Mouse (Mus musculus): Measurements from ENCODE around the gene Gm21987. TPM values are rescaled to one million over a fixed set of nuclear protein-coding genes. Genes with fewer than 3 reads are reported as not detected.

Gene Gm21987
- polyA plus RNA-seq, 1 experiment from 2014 or later = 4.1 TPM

DNA sequence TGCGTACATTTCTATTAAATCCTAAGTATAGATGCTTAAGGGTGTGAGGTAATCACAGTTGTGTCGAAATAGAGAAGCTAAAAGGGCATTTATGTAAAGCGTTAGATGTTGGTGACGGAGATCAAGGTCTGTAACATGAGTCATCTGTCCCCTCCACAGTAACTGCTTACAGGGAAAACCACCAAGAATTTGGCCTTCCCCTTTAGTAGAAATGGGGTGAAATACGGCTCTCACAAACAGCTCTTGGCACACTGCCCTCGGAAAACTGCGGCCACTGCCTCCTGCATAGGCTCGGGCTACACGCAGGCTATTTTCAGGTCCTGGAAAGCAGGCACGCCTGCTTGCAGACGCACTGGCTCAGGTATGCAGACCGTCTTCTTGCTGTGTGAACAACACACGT is 49.3 kb downstream of the Gm21987 start:
- no peak for ATAC-seq (replicated peaks; ENCODE audit: insufficient number of reproducible peaks, insufficient read depth, low FRiP score, low read depth)
- peaks cover 33% of the 10 kb centered on the region for H3K4me1 ChIP-seq (replicated peaks)
- H3K27me3 ChIP-seq = no peaks in the 10 kb centered on the region
- H3K9me3 ChIP-seq (replicated peaks) = no peaks in the 10 kb centered on the region
- H3K27ac ChIP-seq = peak overlapping the region; percentile 48
- 0 out of 2 replicates have a peak overlapping the region, but pooled peaks have one; percentile 2 for H3K4me3 ChIP-seq
- WGBS = 25% methylated on average over 13 of the region's 13 CpGs
- peak overlapping the region; percentile 8; the same call in 1 of the 2 replicates for H3K9ac ChIP-seq
- H3K36me3 ChIP-seq = no peaks in the 10 kb centered on the region
- peak overlapping the region; percentile 48 for H3K4me2 ChIP-seq

DNA sequence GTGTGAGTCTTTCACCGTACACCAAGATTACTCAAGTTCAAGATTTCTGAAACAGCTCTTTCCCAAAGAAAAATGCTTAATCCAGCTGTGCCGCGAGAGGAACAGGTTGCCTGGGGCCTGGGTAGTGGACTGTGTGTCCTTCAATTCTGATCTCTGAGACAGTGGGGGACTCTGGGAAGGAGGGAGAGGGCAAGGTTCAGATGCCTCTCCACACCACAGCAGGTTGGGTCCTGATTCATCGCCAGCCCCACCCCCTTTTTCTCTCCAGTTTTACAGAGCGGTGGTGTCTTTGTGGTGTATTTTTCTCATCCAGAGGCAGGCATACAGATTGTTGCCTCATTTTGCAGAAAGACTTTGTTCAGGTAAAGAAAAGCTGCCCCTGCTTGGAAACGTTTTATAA is 51.4 kb downstream of the Gm21987 start:
- Histone ChIP-seq H3K9ac (no peak overlapping the region), H3K4me1 (replicated peaks) (peaks cover 27% of the 10 kb centered on the region), H3K4me2 (no peak overlapping the region), H3K9me3 (replicated peaks) (no peaks in the 10 kb centered on the region), H3K36me3 (no peaks in the 10 kb centered on the region), H3K27ac (no peak overlapping the region), H3K4me3 (no peak overlapping the region), H3K27me3 (no peaks in the 10 kb centered on the region)
- 89% methylated on average over 6 of the region's 6 CpGs for WGBS
- no peak for ATAC-seq (replicated peaks; ENCODE audit: insufficient number of reproducible peaks, insufficient read depth, low FRiP score, low read depth)

- no peak for ATAC-seq (replicated peaks; ENCODE audit: insufficient number of reproducible peaks, insufficient read depth, low FRiP score, low read depth)
- H3K36me3 ChIP-seq = no peaks in the 10 kb centered on the region
- 81% methylated on average over 3 of the region's 3 CpGs for WGBS
- no peaks in the 10 kb centered on the region for H3K27me3 ChIP-seq
- H3K9ac ChIP-seq = 0 out of 2 replicates have a peak overlapping the region, but pooled peaks have one; percentile 35
- peak overlapping the region; percentile 29; the same call in 1 of the 2 replicates for H3K4me3 ChIP-seq
- H3K4me2 ChIP-seq = peak overlapping the region; percentile 59
- H3K4me1 ChIP-seq (replicated peaks) = peaks cover 27% of the 10 kb centered on the region
- H3K27ac ChIP-seq = peak overlapping the region; percentile 26; the same call in 1 of the 2 replicates
- no peaks in the 10 kb centered on the region for H3K9me3 ChIP-seq (replicated peaks)
Measured at GRCm38 (mm10) chr16:38399076-38399475, 52.2 kb downstream of the Gm21987 start.

GRCm38 (mm10) chr16:38399531-38400231 is 52.8 kb downstream of the Gm21987 start:
- Histone ChIP-seq H3K9ac (peak overlapping the region; percentile 35), H3K4me3 (peak overlapping the region; percentile 29), H3K36me3 (no peaks in the 10 kb centered on the region), H3K9me3 (replicated peaks) (no peaks in the 10 kb centered on the region), H3K4me1 (replicated peaks) (peaks cover 27% of the 10 kb centered on the region), H3K27me3 (no peaks in the 10 kb centered on the region), H3K27ac (peak overlapping the region; percentile 26; the same call in 1 of the 2 replicates), H3K4me2 (peak overlapping the region; percentile 59)
- WGBS = 16% methylated on average over 17 of the region's 17 CpGs
- ATAC-seq (replicated peaks; ENCODE audit: insufficient number of reproducible peaks, insufficient read depth, low FRiP score, low read depth) = peak; percentile 68; the same call in 1 of the 2 replicates

GRCm38 (mm10) chr16:38400311-38400960 is 53.6 kb downstream of the Gm21987 start:
- Histone ChIP-seq H3K36me3 (no peaks in the 10 kb centered on the region), H3K9me3 (replicated peaks) (no peaks in the 10 kb centered on the region), H3K9ac (0 out of 2 replicates have a peak overlapping the region, but pooled peaks have one; percentile 35), H3K4me2 (peak overlapping the region; percentile 59), H3K27ac (no peak overlapping the region), H3K4me1 (replicated peaks) (peaks cover 24% of the 10 kb centered on the region), H3K4me3 (peak overlapping the region; percentile 29), H3K27me3 (no peaks in the 10 kb centered on the region)
- 76% methylated on average over 9 of the region's 9 CpGs for WGBS
- ATAC-seq (replicated peaks; ENCODE audit: insufficient number of reproducible peaks, insufficient read depth, low FRiP score, low read depth) = no peak

DNA sequence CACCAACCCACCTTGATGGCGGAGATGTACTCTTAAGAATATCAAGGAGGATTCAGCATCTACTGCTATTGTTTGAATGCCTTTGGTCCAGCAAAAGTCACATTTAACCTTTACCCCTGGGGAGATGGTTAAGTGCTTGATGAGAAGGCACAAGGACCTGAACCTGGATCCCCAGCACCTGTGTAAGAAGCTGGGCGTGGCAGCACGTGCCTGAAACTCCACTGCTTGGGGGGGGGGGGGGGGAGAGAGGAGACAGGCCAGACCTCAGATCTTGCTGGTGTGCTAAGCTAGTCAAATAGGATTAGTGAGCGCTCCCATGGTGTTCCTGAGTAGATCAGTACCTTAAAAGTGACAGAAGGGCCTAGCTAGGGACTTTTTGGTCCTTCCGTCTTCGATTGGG is 54.6 kb downstream of the Gm21987 start:
- H3K36me3 ChIP-seq = no peaks in the 10 kb centered on the region
- no peak overlapping the region for H3K4me2 ChIP-seq
- WGBS = 77% methylated on average over 6 of the region's 6 CpGs

GRCm38 (mm10) chr16:38403639-38404038 is 56.8 kb downstream of the Gm21987 start:
- Histone ChIP-seq H3K9ac (no peak overlapping the region), H3K4me2 (no peak overlapping the region), H3K27ac (no peak overlapping the region), H3K4me1 (replicated peaks) (peaks cover 15% of the 10 kb centered on the region), H3K27me3 (no peaks in the 10 kb centered on the region), H3K36me3 (no peaks in the 10 kb centered on the region), H3K4me3 (no peak overlapping the region), H3K9me3 (replicated peaks) (no peaks in the 10 kb centered on the region)
- no peak for ATAC-seq (replicated peaks; ENCODE audit: insufficient number of reproducible peaks, insufficient read depth, low FRiP score, low read depth)
- 83% methylated on average over 7 of the region's 7 CpGs for WGBS

More for the DNA sequence above, 54.6 kb downstream of the Gm21987 start:
- Histone ChIP-seq H3K4me1 (replicated peaks) (peaks cover 14% of the 10 kb centered on the region), H3K27me3 (no peaks in the 10 kb centered on the region), H3K9me3 (replicated peaks) (no peaks in the 10 kb centered on the region), H3K4me3 (no peak overlapping the region), H3K27ac (no peak overlapping the region), H3K9ac (no peak overlapping the region)
- ATAC-seq (replicated peaks; ENCODE audit: insufficient number of reproducible peaks, insufficient read depth, low FRiP score, low read depth) = no peak

DNA sequence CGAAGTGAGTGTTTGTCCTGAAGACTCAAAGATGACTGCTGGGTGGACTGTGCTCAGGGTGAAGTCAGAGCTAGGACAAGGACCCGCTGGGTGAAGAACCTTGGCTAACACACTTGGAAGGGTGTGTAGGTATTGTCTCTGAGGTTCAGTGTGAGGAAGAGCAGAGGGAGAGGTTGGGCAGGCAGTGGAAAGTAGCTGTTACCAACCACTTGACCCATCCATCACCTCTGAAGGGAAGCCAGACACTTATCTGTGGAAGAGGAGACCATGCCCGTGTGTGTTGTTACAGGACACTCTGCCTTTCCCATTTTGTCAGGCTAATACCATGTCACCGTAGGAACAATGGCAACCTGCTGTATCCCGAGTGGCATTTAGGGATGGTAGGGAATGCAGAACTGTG is 59.5 kb downstream of the Gm21987 start:
- 49% methylated on average over 5 of the region's 5 CpGs for WGBS

DNA sequence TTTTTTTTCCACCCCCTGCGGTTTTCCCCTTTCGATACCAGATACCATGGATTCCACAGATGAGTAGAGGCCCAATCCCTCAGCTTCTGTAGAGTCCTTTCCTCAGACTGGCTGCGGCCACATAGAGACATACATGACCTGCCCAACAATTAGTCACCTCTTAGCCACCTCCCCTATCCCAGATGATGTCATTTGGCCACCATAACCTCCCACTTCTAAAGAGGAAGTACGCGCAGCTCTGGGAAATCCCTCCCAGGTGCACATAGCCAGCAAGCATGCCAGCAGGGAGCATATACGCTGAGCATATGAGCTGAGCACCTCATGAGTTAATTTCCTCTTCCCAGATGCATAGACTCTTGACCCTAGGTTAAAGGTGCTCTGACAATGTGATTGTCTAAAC is 59.9 kb downstream of the Gm21987 start:
- Histone ChIP-seq H3K27ac (no peak overlapping the region), H3K4me3 (no peak overlapping the region), H3K4me1 (replicated peaks) (0 out of 2 replicates have a peak, but pooled peaks cover 4% of the 10 kb centered on the region), H3K4me2 (no peak overlapping the region), H3K9ac (no peak overlapping the region), H3K27me3 (no peaks in the 10 kb centered on the region), H3K36me3 (no peaks in the 10 kb centered on the region), H3K9me3 (replicated peaks) (no peaks in the 10 kb centered on the region)
- no peak for ATAC-seq (replicated peaks; ENCODE audit: insufficient number of reproducible peaks, insufficient read depth, low FRiP score, low read depth)
- WGBS = 64% methylated on average over 6 of the region's 6 CpGs

More for the DNA sequence above, 59.5 kb downstream of the Gm21987 start:
- Histone ChIP-seq H3K36me3 (no peaks in the 10 kb centered on the region), H3K4me1 (replicated peaks) (0 out of 2 replicates have a peak, but pooled peaks cover 4% of the 10 kb centered on the region), H3K9me3 (replicated peaks) (no peaks in the 10 kb centered on the region), H3K4me2 (no peak overlapping the region), H3K9ac (no peak overlapping the region), H3K27ac (no peak overlapping the region), H3K27me3 (no peaks in the 10 kb centered on the region), H3K4me3 (no peak overlapping the region)
- no peak for ATAC-seq (replicated peaks; ENCODE audit: insufficient number of reproducible peaks, insufficient read depth, low FRiP score, low read depth)

DNA sequence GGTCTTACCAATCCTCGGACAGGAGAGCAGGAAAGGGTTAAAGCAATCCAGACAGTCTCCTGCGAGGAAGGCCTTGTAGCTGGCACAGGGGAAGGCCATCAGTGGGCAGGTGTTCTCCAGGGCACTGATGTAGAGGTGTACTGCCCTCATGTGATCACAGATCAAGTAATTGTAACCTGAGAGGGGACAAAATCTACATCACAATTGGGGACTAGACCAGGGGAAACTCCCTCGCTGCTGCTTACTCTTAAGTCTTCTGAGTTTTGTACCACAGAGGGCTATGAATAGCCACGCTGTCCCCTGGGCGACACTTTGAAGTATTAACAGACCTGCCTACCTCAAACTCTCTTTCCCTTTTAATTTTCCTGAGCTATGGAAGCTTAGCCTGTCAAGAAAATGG is 60.7 kb downstream of the Gm21987 start:
- Histone ChIP-seq H3K27ac (no peak overlapping the region), H3K4me2 (no peak overlapping the region), H3K4me1 (replicated peaks) (0 out of 2 replicates have a peak, but pooled peaks cover 4% of the 10 kb centered on the region), H3K4me3 (no peak overlapping the region), H3K9me3 (replicated peaks) (no peaks in the 10 kb centered on the region), H3K9ac (no peak overlapping the region), H3K36me3 (no peaks in the 10 kb centered on the region), H3K27me3 (no peaks in the 10 kb centered on the region)
- ATAC-seq (replicated peaks; ENCODE audit: insufficient number of reproducible peaks, insufficient read depth, low FRiP score, low read depth) = no peak
- 28% methylated on average over 5 of the region's 5 CpGs for WGBS

DNA sequence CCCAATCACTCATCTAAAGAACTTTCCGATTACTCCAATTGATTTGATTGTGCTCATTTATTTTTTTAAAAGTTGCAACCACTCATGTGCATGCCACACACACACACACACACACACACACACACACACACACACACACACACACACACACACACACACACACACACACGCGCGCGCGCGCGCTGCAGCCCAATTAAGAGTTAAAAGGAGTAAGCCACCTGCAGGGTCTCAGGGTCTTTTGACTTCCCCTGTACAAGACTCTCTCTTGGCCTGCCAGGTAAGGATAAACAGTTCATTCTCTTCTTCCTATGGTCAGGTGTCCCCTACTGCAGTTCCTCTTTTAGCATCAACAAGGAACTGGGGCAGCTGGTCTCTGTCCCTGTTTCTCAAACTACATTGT is 61.6 kb downstream of the Gm21987 start:
- no peak overlapping the region for H3K9ac ChIP-seq
- H3K27me3 ChIP-seq = no peaks in the 10 kb centered on the region
- H3K4me2 ChIP-seq = no peak overlapping the region
- ATAC-seq (replicated peaks; ENCODE audit: insufficient number of reproducible peaks, insufficient read depth, low FRiP score, low read depth) = no peak
- no peaks in the 10 kb centered on the region for H3K36me3 ChIP-seq
- no peaks in the 10 kb centered on the region for H3K9me3 ChIP-seq (replicated peaks)
- WGBS = 99% methylated on average over 8 of the region's 8 CpGs
- H3K4me3 ChIP-seq = no peak overlapping the region
- H3K4me1 ChIP-seq (replicated peaks) = 0 out of 2 replicates have a peak, but pooled peaks cover 4% of the 10 kb centered on the region
- H3K27ac ChIP-seq = no peak overlapping the region
